Comparison of ENCODE assay signal across 38 mouse cellular contexts in genomic region chr3:122898254-122898653, GRCm38 (mm10). TPM values are rescaled to one million over a fixed set of nuclear protein-coding genes. Genes with fewer than 3 reads are reported as not detected.
A peak's percentile ranks its signal among the peaks of the same experiment; 100 is the strongest.
DNase-seq lines count a peak whose midpoint lies in the region; ATAC-seq and TF ChIP-seq lines count a peak whose summit lies in the region.
"Had no signal": no experiment of that assay in that cellular context is flagged by ENCODE, and none has a peak within 500 bp of the region (broad histone marks: within the 10 kb centered on the region; RNA-seq: fewer than 3 reads in every experiment).

No protein-coding gene starts in this region.

- DNase-seq in adrenal gland, postnatal 36 days: peak; percentile 6 to 13
- DNase-seq in adrenal gland, postnatal 25 days: no peak
- DNase-seq in 3T3-L1 (ENCODE audit: low read depth, low spot score): peak; percentile 27
- DNase-seq in NIH3T3 (ENCODE audit: low read depth): peak; percentile 24
- DNase-seq in frontal cortex, postnatal 25 days (ENCODE audit: low spot score in 2 of 2): no peak
- DNase-seq in midbrain, embryonic 11.5 days (ENCODE audit: low spot score, missing footprints): no peak
- DNase-seq: cerebellum, adult 11 months; cerebellum, adult 8-10 months; cerebellum, postnatal 10 days; cerebellum, postnatal 36 days; embryo, embryonic 11 days; gastrocnemius, adult 2 months; gastrocnemius, postnatal 14 days; heart, adult 18-20 months; heart, postnatal 10 days; heart, postnatal 36 days; kidney, adult 11 months; kidney, adult 8-10 months had no signal

- no peaks in the 10 kb centered on the region for H3K36me3 ChIP-seq in intestine, postnatal 0 days (ENCODE audit: control insufficient read depth, insufficient read depth)
- H3K36me3 ChIP-seq in midbrain, embryonic 11.5 days (ENCODE audit: control insufficient read depth, insufficient read depth, low read length): no peaks in the 10 kb centered on the region
- H3K36me3 ChIP-seq: embryonic facial prominence, embryonic 10.5 days; embryonic facial prominence, embryonic 13.5 days; forebrain, embryonic 10.5 days; heart, embryonic 12.5 days; heart, embryonic 15.5 days; hindbrain, embryonic 10.5 days; hindbrain, embryonic 15.5 days had no signal

- H3K4me3 ChIP-seq in intestine, postnatal 0 days (ENCODE audit: low read depth, low read length): no peak overlapping the region
- no peak overlapping the region for H3K4me3 ChIP-seq in midbrain, embryonic 11.5 days (ENCODE audit: low read depth, low read length)
- H3K4me3 ChIP-seq: embryonic facial prominence, embryonic 10.5 days; embryonic facial prominence, embryonic 13.5 days; erythroblast, embryonic 14.5 days; forebrain, embryonic 10.5 days; forebrain, embryonic 13.5 days; gastrocnemius, adult 2 months; heart, embryonic 12.5 days; heart, embryonic 15.5 days; hindbrain, embryonic 10.5 days; hindbrain, embryonic 15.5 days had no signal

- no peaks in the 10 kb centered on the region for H3K9me3 ChIP-seq in intestine, postnatal 0 days (ENCODE audit: control insufficient read depth)
- no peaks in the 10 kb centered on the region for H3K9me3 ChIP-seq in midbrain, embryonic 11.5 days (ENCODE audit: control insufficient read depth, low read length)
- H3K9me3 ChIP-seq: embryonic facial prominence, embryonic 10.5 days; embryonic facial prominence, embryonic 13.5 days; forebrain, embryonic 10.5 days; forebrain, embryonic 13.5 days; heart, embryonic 12.5 days; heart, embryonic 15.5 days; hindbrain, embryonic 10.5 days; hindbrain, embryonic 15.5 days had no signal

- 0 out of 2 replicates have a peak overlapping the region, but pooled peaks have one; percentile 1 for H3K27ac ChIP-seq in intestine, postnatal 0 days (ENCODE audit: low read depth, low read length)
- H3K27ac ChIP-seq in midbrain, embryonic 11.5 days (ENCODE audit: low read depth, low read length): no peak overlapping the region
- H3K27ac ChIP-seq: embryonic facial prominence, embryonic 10.5 days; embryonic facial prominence, embryonic 13.5 days; forebrain, embryonic 10.5 days; forebrain, embryonic 13.5 days; gastrocnemius, adult 2 months; heart, embryonic 15.5 days; hindbrain, embryonic 10.5 days; hindbrain, embryonic 15.5 days had no signal

- peak overlapping the region; percentile 21; the same call in 1 of the 2 replicates for H3K4me2 ChIP-seq in intestine, postnatal 0 days (replicated peaks; ENCODE audit: low read depth)
- no peak overlapping the region for H3K4me2 ChIP-seq in midbrain, embryonic 11.5 days
- H3K4me2 ChIP-seq: embryonic facial prominence, embryonic 13.5 days; forebrain, embryonic 13.5 days; heart, embryonic 12.5 days; heart, embryonic 15.5 days; hindbrain, embryonic 15.5 days had no signal

- no peak for TF ChIP-seq CTCF in intestine, postnatal 0 days (IDR thresholded peaks at IDR 0.05; ENCODE audit: low read depth)

- WGBS in intestine, postnatal 0 days: 37% methylated on average over 6 of the region's 6 CpGs
- WGBS in midbrain, embryonic 11.5 days: 69% methylated on average over 6 of the region's 6 CpGs

- peak; percentile 66 for ATAC-seq in intestine, postnatal 0 days
- no peak for ATAC-seq in erythroid progenitor cell, adult 5-6 weeks (replicated peaks; ENCODE audit: low FRiP score, poor library complexity, severe bottlenecking)
- no peak for ATAC-seq in midbrain, embryonic 11.5 days (ENCODE audit: low FRiP score)
- ATAC-seq: CD4-positive, CD25-positive, alpha-beta regulatory T cell, adult 4 months; forebrain, embryonic 13.5 days; forebrain, embryonic 16.5 days; Patski had no signal

- H3K4me1 ChIP-seq in intestine, postnatal 0 days (replicated peaks; ENCODE audit: control insufficient read depth, insufficient read depth, low read length): no peaks in the 10 kb centered on the region
- no peaks in the 10 kb centered on the region for H3K4me1 ChIP-seq in midbrain, embryonic 11.5 days (ENCODE audit: control insufficient read depth, insufficient read depth, low read length)
- H3K4me1 ChIP-seq: embryonic facial prominence, embryonic 10.5 days; embryonic facial prominence, embryonic 13.5 days; forebrain, embryonic 10.5 days; forebrain, embryonic 13.5 days; heart, embryonic 12.5 days; heart, embryonic 15.5 days; hindbrain, embryonic 10.5 days; hindbrain, embryonic 15.5 days had no signal

- H3K27me3 ChIP-seq in intestine, postnatal 0 days (replicated peaks; ENCODE audit: control insufficient read depth, insufficient read depth, low read length): no peaks in the 10 kb centered on the region
- no peaks in the 10 kb centered on the region for H3K27me3 ChIP-seq in midbrain, embryonic 11.5 days (ENCODE audit: control insufficient read depth, insufficient read depth, low read length)
- H3K27me3 ChIP-seq: embryonic facial prominence, embryonic 13.5 days; forebrain, embryonic 13.5 days; heart, embryonic 12.5 days; heart, embryonic 15.5 days; hindbrain, embryonic 15.5 days; Patski had no signal

- H3K9ac ChIP-seq in intestine, postnatal 0 days (ENCODE audit: low read depth, low read length): no peak overlapping the region
- no peak overlapping the region for H3K9ac ChIP-seq in midbrain, embryonic 11.5 days (ENCODE audit: low read length)
- H3K9ac ChIP-seq: embryonic facial prominence, embryonic 13.5 days; forebrain, embryonic 13.5 days; heart, embryonic 12.5 days; heart, embryonic 15.5 days; hindbrain, embryonic 15.5 days had no signal

RNA-seq across cellular contexts. Expression of gene Fabp2, which starts 3.4 kb away (rescaled TPM):
- total RNA-seq in adrenal gland, postnatal 36 days (2021): not detected
- total RNA-seq in adrenal gland, postnatal 25 days (2021): 1.00 TPM in 1 of 2 replicates, not detected in the other
- polyA plus RNA-seq in intestine, postnatal 0 days (2015; fragmentation: Nextera tagmentation; extraction: Ambion mirVana): 14,903 and 15,973 TPM in 2 replicates
- not detected in 2 replicates for total RNA-seq in erythroid progenitor cell, adult 5-6 weeks (2015; ENCODE audit: low replicate concordance)
- not detected in 2 replicates for total RNA-seq in erythroid progenitor cell, adult 5-6 weeks (2017; ENCODE audit: low replicate concordance)
- polyA plus RNA-seq in midbrain, embryonic 11.5 days (2014; fragmentation: Nextera tagmentation; extraction: Ambion mirVana): not detected in 2 replicates
- total RNA-seq: adrenal gland, adult 18-20 months; ES-E14; gastrocnemius, adult 2 months; gastrocnemius, postnatal 14 days; heart, adult 18-20 months; heart, postnatal 10 days; heart, postnatal 36 days had no signal
- polyA plus RNA-seq: C2C12; CD4-positive, CD25-positive, alpha-beta regulatory T cell, adult 4 months; cortical plate, adult 2 months; embryonic facial prominence, embryonic 10.5 days; embryonic facial prominence, embryonic 13.5 days; erythroblast, embryonic 14.5 days; forebrain, embryonic 10.5 days; forebrain, embryonic 16.5 days; gonadal fat pad, adult 2 months; heart, embryonic 12.5 days; hindbrain, embryonic 10.5 days; hindbrain, embryonic 15.5 days; Patski had no signal

RNA-seq across cellular contexts. Expression of gene Gm10959, which starts 20.9 kb away (rescaled TPM):
- total RNA-seq in adrenal gland, postnatal 36 days (2021): not detected
- not detected in 2 replicates for total RNA-seq in adrenal gland, postnatal 25 days (2021)
- polyA plus RNA-seq in intestine, postnatal 0 days (2015; fragmentation: Nextera tagmentation; extraction: Ambion mirVana): not detected in 2 replicates
- total RNA-seq in erythroid progenitor cell, adult 5-6 weeks (2015; ENCODE audit: low replicate concordance): not detected in 2 replicates
- total RNA-seq in erythroid progenitor cell, adult 5-6 weeks (2017; ENCODE audit: low replicate concordance): not detected in 2 replicates
- not detected in 2 replicates for polyA plus RNA-seq in midbrain, embryonic 11.5 days (2014; fragmentation: Nextera tagmentation; extraction: Ambion mirVana)
- total RNA-seq: adrenal gland, adult 18-20 months; adrenal gland, postnatal 4 days; ES-E14; gastrocnemius, adult 2 months; gastrocnemius, postnatal 14 days; heart, adult 18-20 months; heart, postnatal 10 days; heart, postnatal 36 days had no signal
- polyA plus RNA-seq: C2C12; CD4-positive, CD25-positive, alpha-beta regulatory T cell, adult 4 months; cortical plate, adult 2 months; embryonic facial prominence, embryonic 10.5 days; embryonic facial prominence, embryonic 13.5 days; erythroblast, embryonic 14.5 days; forebrain, embryonic 10.5 days; forebrain, embryonic 13.5 days; forebrain, embryonic 16.5 days; gonadal fat pad, adult 2 months; heart, embryonic 12.5 days; heart, embryonic 15.5 days; hindbrain, embryonic 10.5 days; hindbrain, embryonic 15.5 days; Patski had no signal

RNA-seq across cellular contexts. Expression of gene 1810037I17Rik, which starts 25.7 kb away (rescaled TPM):
- 10 to 100 TPM; 53.3 to 58.0 TPM for total RNA-seq in adrenal gland, postnatal 36 days (2021)
- 42.8 and 52.2 TPM in 2 replicates for total RNA-seq in adrenal gland, postnatal 25 days (2021)
- 222 and 229 TPM in 2 replicates for polyA plus RNA-seq in intestine, postnatal 0 days (2015; fragmentation: Nextera tagmentation; extraction: Ambion mirVana)
- total RNA-seq in erythroid progenitor cell, adult 5-6 weeks (2015; ENCODE audit: low replicate concordance): 69.2 and 79.6 TPM in 2 replicates
- total RNA-seq in erythroid progenitor cell, adult 5-6 weeks (2017; ENCODE audit: low replicate concordance): 27.6 and 34.5 TPM in 2 replicates
- 95.8 and 97.9 TPM in 2 replicates for polyA plus RNA-seq in midbrain, embryonic 11.5 days (2014; fragmentation: Nextera tagmentation; extraction: Ambion mirVana)

Comparison
In these comparisons a context has a peak if more than half of its experiments do, and no peak if none do; other contexts are left out.
1. DNase-seq: peak in adrenal gland, postnatal 36 days (2 of 2), 3T3-L1 (single experiment) and NIH3T3 (single experiment); none in adrenal gland, postnatal 25 days (single experiment), frontal cortex, postnatal 25 days (0 of 2) and midbrain, embryonic 11.5 days (single experiment).